Mouse (Mus musculus) CD4-positive, CD25-positive, alpha-beta regulatory T cell, adult 4 months (primary cell): ENCODE data around the gene Hoxb1. TPM values are rescaled to one million over a fixed set of nuclear protein-coding genes. Genes with fewer than 3 reads are reported as not detected.

Experiments
- ATAC-seq: one replicate; pipeline ENCODE4 v1.8.0; 2017
- polyA plus RNA-seq, 2 experiments: library from polyadenylated mRNA; unstranded; fragments of 100-300 nt; shearing (Covaris generic); gene quantifications; one replicate each; pipeline ENCODE4 v1.2.1; 2017

The Hoxb1 gene
- polyA plus RNA-seq, 2 experiments from 2014 or later = not detected

DNA sequence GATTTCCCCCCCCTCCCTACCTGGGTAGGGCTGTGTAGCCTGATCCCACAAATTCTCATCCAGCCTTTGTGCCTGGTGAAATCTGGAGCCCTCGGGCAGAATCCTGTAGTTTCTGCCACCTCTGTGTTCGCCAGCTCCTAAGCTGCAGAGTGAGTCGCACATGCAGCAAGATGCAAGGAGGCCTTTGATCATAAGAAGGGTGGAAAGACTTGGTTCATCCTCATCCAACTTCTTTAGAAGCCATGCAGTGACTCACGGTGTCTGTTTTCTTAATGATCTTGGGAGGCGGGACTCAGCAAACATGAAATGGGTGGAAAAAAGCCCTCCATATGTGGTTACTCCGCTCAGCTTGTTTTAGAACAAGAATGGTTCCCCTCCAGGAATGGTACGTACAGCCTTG lies 39.3 kb downstream of the Hoxb1 start:
- no peak for ATAC-seq

GRCm38 (mm10) chr11:96405541-96405940 lies 40.0 kb downstream of the Hoxb1 start:
- ATAC-seq = no peak

GRCm38 (mm10) chr11:96407191-96408072 lies 41.9 kb downstream of the Hoxb1 start:
- peak; percentile 47 for ATAC-seq

GRCm38 (mm10) chr11:96408234-96409010 lies 42.9 kb downstream of the Hoxb1 start:
- no peak for ATAC-seq

- ATAC-seq = no peak
Observed at GRCm38 (mm10) chr11:96411019-96411418, 45.5 kb downstream of the Hoxb1 start.

DNA sequence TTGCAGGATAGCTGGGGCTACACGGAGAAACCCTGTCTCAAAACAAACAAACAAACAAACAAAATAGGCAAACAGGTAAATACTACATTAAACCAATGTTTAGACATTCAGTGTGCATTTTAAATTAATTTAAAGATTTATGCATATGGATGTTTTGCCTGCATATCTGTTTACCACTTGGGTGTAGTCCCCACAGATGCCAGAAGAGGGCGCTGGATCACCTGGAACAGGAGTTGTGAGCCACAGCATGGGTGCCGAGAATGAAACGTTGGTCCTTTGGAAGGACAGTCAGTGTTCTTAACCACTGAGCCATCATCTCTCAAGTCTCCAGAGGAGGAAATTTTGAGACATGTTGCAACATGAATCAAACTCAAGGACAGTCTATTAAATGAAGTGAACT lies 46.4 kb downstream of the Hoxb1 start:
- ATAC-seq = no peak

DNA sequence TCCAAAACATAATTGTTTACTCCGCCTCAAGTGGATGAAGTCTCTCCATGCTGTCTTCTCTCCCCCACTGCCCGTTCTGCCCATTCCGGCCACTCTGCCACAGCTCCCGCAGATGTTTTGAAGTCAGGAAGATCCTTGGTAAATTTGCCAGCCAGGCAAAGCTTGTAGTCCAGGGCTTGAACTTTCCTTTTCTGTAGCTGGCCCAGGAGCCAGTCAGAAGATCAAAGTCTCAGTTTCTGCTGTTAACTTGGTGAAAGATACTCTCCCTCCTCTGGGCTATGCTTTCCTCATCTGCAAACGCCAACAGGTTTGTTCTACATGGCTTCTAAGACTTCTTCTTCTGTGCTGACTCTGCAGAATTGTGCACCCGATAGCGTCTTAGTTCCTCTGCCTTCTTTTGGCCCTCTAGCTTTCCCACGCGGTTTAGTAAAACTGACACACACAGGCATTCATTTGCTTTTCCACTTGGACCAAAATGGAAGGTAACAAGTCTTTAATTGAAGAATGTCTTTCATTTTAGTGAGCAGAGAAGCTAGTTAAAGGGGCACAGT lies 47.5 kb downstream of the Hoxb1 start:
- no peak for ATAC-seq

- no peak for ATAC-seq
Observed at GRCm38 (mm10) chr11:96413527-96413926, 48.0 kb downstream of the Hoxb1 start.

DNA sequence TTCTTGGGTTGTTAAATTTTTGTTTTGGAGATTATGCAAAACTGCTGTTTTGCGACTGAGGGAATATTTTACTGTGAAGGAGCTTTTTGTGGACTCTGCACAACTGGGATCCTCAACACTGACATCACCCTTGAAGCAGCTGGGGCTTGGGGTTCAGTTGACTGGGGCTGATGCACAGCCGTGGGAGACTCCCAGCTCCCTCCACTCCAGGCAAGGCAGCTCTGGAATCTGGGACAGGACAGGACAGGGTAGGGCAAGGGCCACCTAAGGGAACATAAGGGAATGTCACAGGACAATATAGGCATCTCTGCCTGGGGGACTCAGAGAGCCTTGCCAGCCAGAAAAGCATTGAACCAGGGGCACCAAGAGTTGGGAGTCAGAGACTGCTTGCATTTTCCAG lies 48.5 kb downstream of the Hoxb1 start:
- ATAC-seq = no peak

Other genes with a start within 250 kb of the Hoxb1 start
- not detected for gene Ttll6, start 232.0 kb upstream of the Hoxb1 start, polyA plus RNA-seq
- gene Hoxb13, start 171.4 kb upstream of the Hoxb1 start, polyA plus RNA-seq = not detected
- gene Hoxb9, start 94.3 kb upstream of the Hoxb1 start, polyA plus RNA-seq = under 1 TPM in 1 of 2 experiments, not detected in 1; 0.23 TPM
- gene Hoxb8, start 83.8 kb upstream of the Hoxb1 start, polyA plus RNA-seq = not detected
- gene Hoxb7, start 79.1 kb upstream of the Hoxb1 start, polyA plus RNA-seq = not detected
- gene Hoxb6, start 73.3 kb upstream of the Hoxb1 start, polyA plus RNA-seq = not detected
- not detected for gene Hoxb5, start 62.4 kb upstream of the Hoxb1 start, polyA plus RNA-seq
- 1 to 10 TPM; 1.9 to 2.5 TPM for gene Hoxb4, start 47.5 kb upstream of the Hoxb1 start, polyA plus RNA-seq
- under 1 TPM; 0.22 to 0.56 TPM for gene Hoxb3, start 42.4 kb upstream of the Hoxb1 start, polyA plus RNA-seq
- under 1 TPM in 1 of 2 experiments, not detected in 1; 0.09 TPM for gene Hoxb2, start 15.2 kb upstream of the Hoxb1 start, polyA plus RNA-seq
- gene Skap1, start 98.8 kb downstream of the Hoxb1 start, polyA plus RNA-seq = 100 to 1,000 TPM; 652 to 757 TPM